Mouse (Mus musculus) hindbrain, postnatal 0 days (tissue): ENCODE measurements around the gene Olfr1280. TPM values are rescaled to one million over a fixed set of nuclear protein-coding genes. Genes with fewer than 3 reads are reported as not detected.

ENCODE experiments used
- ATAC-seq: fragments of 200-750 bp; cut with Nextera tagmentation; 2 replicates; pipeline ENCODE4 v1.8.0; 2017; ENCODE audit warnings: mild to moderate bottlenecking, moderate TSS enrichment, moderate library complexity
- DNase-seq: peaks from one replicate; pipeline ENCODE4 v3.0.0-alpha.2; 2015; ENCODE audit warnings: low spot score
- H3K27ac ChIP-seq: fragments of 300-500 bp; sonication (generic); 2 replicates; pipeline ENCODE4 v1.5.1; 2014; ENCODE audit warnings: mild to moderate bottlenecking
- H3K27me3 ChIP-seq: fragments of 300-500 bp; sonication (generic); 2 replicates; pipeline ENCODE4 v1.6.1; 2014; ENCODE audit warnings: low read length, mixed read lengths; ENCODE audit not compliant: insufficient read depth
- H3K36me3 ChIP-seq: fragments of 300-500 bp; sonication (generic); 2 replicates; pipeline ENCODE4 v1.6.1; 2014; ENCODE audit warnings: low read length, mixed read lengths; ENCODE audit not compliant: insufficient read depth
- H3K4me1 ChIP-seq: fragments of 300-500 bp; sonication (generic); 2 replicates; pipeline ENCODE4 v1.6.1; 2014; ENCODE audit warnings: antibody characterized with exemption, low read length, mixed read lengths; ENCODE audit not compliant: insufficient read depth
- H3K4me2 ChIP-seq: fragments of 300-500 bp; sonication (generic); 2 replicates; pipeline ENCODE4 v1.6.1; 2014; ENCODE audit warnings: low read depth, mild to moderate bottlenecking, low read length, moderate library complexity, mixed read lengths
- H3K4me3 ChIP-seq: fragments of 300-500 bp; sonication (generic); 2 replicates; pipeline ENCODE4 v1.5.1; 2014; ENCODE audit warnings: low read length
- H3K9ac ChIP-seq: fragments of 300-500 bp; sonication (generic); replicated peaks from 2 replicates; pipeline ENCODE4 v1.6.1; 2014; ENCODE audit warnings: mild to moderate bottlenecking, low read length, moderate library complexity, mixed read lengths
- H3K9me3 ChIP-seq: fragments of 300-500 bp; sonication (generic); 2 replicates; pipeline ENCODE4 v1.6.1; 2016; ENCODE audit warnings: low read length, mixed read lengths
- CTCF ChIP-seq: IDR thresholded peaks from 2 replicates; pipeline ENCODE4 v1.5.1; 2016; ENCODE audit warnings: antibody characterized with exemption, control low read depth, low read depth
- WGBS: fragments of 180-500 bp; shearing (Covaris S2); extraction: QIAGEN DNeasy Blood & Tissue Kit; methylation state at CpG from one replicate; pipeline ENCODE4 v1.1.7; 2014; 5-methylcytosine and 5-hydroxymethylcytosine counted together
- polyA plus RNA-seq: library from polyadenylated mRNA; unstranded; fragments of >200 nt; fragmentation: Nextera tagmentation; extraction: Ambion mirVana; gene quantifications from 2 replicates; pipeline ENCODE4 v1.2.1, GENCODE M21; 2015
- total RNA-seq: library from RNA; depleted of rRNA; stranded (reverse); fragments of >200 nt; gene quantifications from 2 replicates; pipeline ENCODE4 v1.2.3, GENCODE M21; 2014; rRNA removed

The Olfr1280 gene
- total and polyA plus RNA-seq, 2 experiments from 2014 or later: not detected

GRCm38 (mm10) chr2:111335976-111336375 lies 22.2 kb downstream of the Olfr1280 start, which contains the start of gene Olfr1282:
Gene Olfr1282 (minus strand): TSS chr2:111336076.
- DNase-seq: no peak
- 70% methylated on average over 2 of the region's 2 CpGs for WGBS
- H3K27ac ChIP-seq: no peak within 1 kb of the TSS
- no peak for ATAC-seq
- no peaks in the 10 kb centered on the region for H3K36me3 ChIP-seq
- no peaks in the 10 kb centered on the region for H3K4me1 ChIP-seq
- no peak within 1 kb of the TSS for H3K4me3 ChIP-seq
- H3K9me3 ChIP-seq: no peaks in the 10 kb centered on the region
- no peaks in the 10 kb centered on the region for H3K27me3 ChIP-seq
- no peak within 1 kb of the TSS for H3K4me2 ChIP-seq
- no peak within 1 kb of the TSS for H3K9ac ChIP-seq
- no peak for TF ChIP-seq CTCF

GRCm38 (mm10) chr2:111366490-111366889 lies 52.7 kb downstream of the Olfr1280 start, which contains the start of gene Olfr1283:
Gene Olfr1283 (plus strand): TSS chr2:111366790.
- no peak within 1 kb of the TSS for H3K4me3 ChIP-seq
- no peaks in the 10 kb centered on the region for H3K36me3 ChIP-seq
- H3K4me2 ChIP-seq: no peak within 1 kb of the TSS
- H3K9ac ChIP-seq: no peak within 1 kb of the TSS
- H3K4me1 ChIP-seq: no peaks in the 10 kb centered on the region
- H3K27ac ChIP-seq: no peak within 1 kb of the TSS
- ATAC-seq (no peak), DNase-seq (no peak)
- 73% methylated on average over 2 of the region's 2 CpGs for WGBS
- H3K27me3 ChIP-seq: no peaks in the 10 kb centered on the region
- no peak for TF ChIP-seq CTCF
- H3K9me3 ChIP-seq: no peaks in the 10 kb centered on the region

DNA sequence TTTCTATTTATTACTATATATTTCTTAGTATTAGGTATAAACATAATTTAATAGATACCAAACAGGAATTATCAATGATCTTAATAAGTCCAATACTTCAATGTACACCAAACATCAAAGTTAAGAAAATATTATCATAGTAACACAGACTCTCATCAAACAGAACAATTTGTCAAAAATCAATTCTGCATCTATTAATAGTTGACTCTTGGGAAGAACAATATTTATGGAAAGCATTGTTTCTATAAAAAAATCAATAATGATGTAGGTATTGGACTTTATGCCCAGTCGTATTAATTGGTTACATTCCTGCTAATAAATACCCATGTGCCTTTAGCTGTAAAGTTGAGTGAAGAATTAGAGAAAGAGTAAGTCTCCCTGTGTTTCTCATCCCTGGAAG lies 61.4 kb downstream of the Olfr1280 start, which contains the start of gene Olfr1284:
Gene Olfr1284 (plus strand): TSS at position 301 of the 400 bp plus-strand sequence.
- WGBS: 90% methylated on average over 1 of the region's 1 CpGs
- no peak within 1 kb of the TSS for H3K4me3 ChIP-seq
- no peak within 1 kb of the TSS for H3K9ac ChIP-seq
- DNase-seq (no peak), ATAC-seq (no peak)
- TF ChIP-seq CTCF: no peak
- H3K4me1 ChIP-seq: no peaks in the 10 kb centered on the region
- no peaks in the 10 kb centered on the region for H3K9me3 ChIP-seq
- H3K27me3 ChIP-seq: no peaks in the 10 kb centered on the region
- no peak within 1 kb of the TSS for H3K27ac ChIP-seq
- no peaks in the 10 kb centered on the region for H3K36me3 ChIP-seq
- H3K4me2 ChIP-seq: no peak within 1 kb of the TSS

Other genes starting within 250 kb of the Olfr1280 start
- not detected in 2 replicates for gene Gm13941, start 208.0 kb upstream of the Olfr1280 start, total RNA-seq
- not detected in 2 replicates for gene Gm13941, start 208.0 kb upstream of the Olfr1280 start, polyA plus RNA-seq
- gene Gm15130, start 161.1 kb upstream of the Olfr1280 start, total RNA-seq: not detected in 2 replicates
- not detected in 2 replicates for gene Gm15130, start 161.1 kb upstream of the Olfr1280 start, polyA plus RNA-seq
- gene 4930430A15Rik, start 84.4 kb upstream of the Olfr1280 start, total RNA-seq: not detected in 2 replicates
- gene 4930430A15Rik, start 84.4 kb upstream of the Olfr1280 start, polyA plus RNA-seq: not detected in 2 replicates
- not detected in 2 replicates for gene Olfr1275, start 78.7 kb upstream of the Olfr1280 start, total RNA-seq
- not detected in 2 replicates for gene Olfr1275, start 78.7 kb upstream of the Olfr1280 start, polyA plus RNA-seq
- gene Olfr1276, start 59.5 kb upstream of the Olfr1280 start, total RNA-seq: not detected in 2 replicates
- not detected in 2 replicates for gene Olfr1276, start 59.5 kb upstream of the Olfr1280 start, polyA plus RNA-seq
- gene Olfr1277, start 39.9 kb upstream of the Olfr1280 start, total RNA-seq: not detected in 2 replicates
- gene Olfr1277, start 39.9 kb upstream of the Olfr1280 start, polyA plus RNA-seq: not detected in 2 replicates
- gene Olfr1278, start 23.9 kb upstream of the Olfr1280 start, total RNA-seq: not detected in 2 replicates
- gene Olfr1278, start 23.9 kb upstream of the Olfr1280 start, polyA plus RNA-seq: not detected in 2 replicates
- not detected in 2 replicates for gene Olfr1279, start 13.4 kb upstream of the Olfr1280 start, total RNA-seq
- not detected in 2 replicates for gene Olfr1279, start 13.4 kb upstream of the Olfr1280 start, polyA plus RNA-seq
- not detected in 2 replicates for gene Olfr1281, start 12.5 kb downstream of the Olfr1280 start, total RNA-seq
- gene Olfr1281, start 12.5 kb downstream of the Olfr1280 start, polyA plus RNA-seq: not detected in 2 replicates
- gene Olfr1282, start 22.1 kb downstream of the Olfr1280 start, total RNA-seq: not detected in 2 replicates
- not detected in 2 replicates for gene Olfr1282, start 22.1 kb downstream of the Olfr1280 start, polyA plus RNA-seq
- not detected in 2 replicates for gene Olfr1283, start 52.8 kb downstream of the Olfr1280 start, total RNA-seq
- not detected in 2 replicates for gene Olfr1283, start 52.8 kb downstream of the Olfr1280 start, polyA plus RNA-seq
- not detected in 2 replicates for gene Olfr1284, start 61.5 kb downstream of the Olfr1280 start, total RNA-seq
- gene Olfr1284, start 61.5 kb downstream of the Olfr1280 start, polyA plus RNA-seq: not detected in 2 replicates
- gene Olfr1286, start 109.1 kb downstream of the Olfr1280 start, total RNA-seq: not detected in 2 replicates
- not detected in 2 replicates for gene Olfr1286, start 109.1 kb downstream of the Olfr1280 start, polyA plus RNA-seq
- not detected in 2 replicates for gene Olfr1287, start 135.1 kb downstream of the Olfr1280 start, total RNA-seq
- gene Olfr1287, start 135.1 kb downstream of the Olfr1280 start, polyA plus RNA-seq: not detected in 2 replicates
- not detected in 2 replicates for gene Olfr1288, start 160.1 kb downstream of the Olfr1280 start, total RNA-seq
- gene Olfr1288, start 160.1 kb downstream of the Olfr1280 start, polyA plus RNA-seq: not detected in 2 replicates
- not detected in 2 replicates for gene Olfr1289, start 166.8 kb downstream of the Olfr1280 start, total RNA-seq
- gene Olfr1289, start 166.8 kb downstream of the Olfr1280 start, polyA plus RNA-seq: not detected in 2 replicates
- gene Olfr1290, start 179.8 kb downstream of the Olfr1280 start, total RNA-seq: not detected in 2 replicates
- not detected in 2 replicates for gene Olfr1290, start 179.8 kb downstream of the Olfr1280 start, polyA plus RNA-seq
- not detected in 2 replicates for gene Olfr1291-ps1, start 183.2 kb downstream of the Olfr1280 start, total RNA-seq
- not detected in 2 replicates for gene Olfr1291-ps1, start 183.2 kb downstream of the Olfr1280 start, polyA plus RNA-seq
- gene Olfr1293-ps, start 211.2 kb downstream of the Olfr1280 start, total RNA-seq: not detected in 2 replicates
- gene Olfr1293-ps, start 211.2 kb downstream of the Olfr1280 start, polyA plus RNA-seq: not detected in 2 replicates
- gene Olfr1294, start 226.3 kb downstream of the Olfr1280 start, total RNA-seq: not detected in 2 replicates
- gene Olfr1294, start 226.3 kb downstream of the Olfr1280 start, polyA plus RNA-seq: not detected in 2 replicates